Mouse (Mus musculus) lung, postnatal 0 days (tissue): ENCODE data around the gene Preb. TPM values are rescaled to one million over a fixed set of nuclear protein-coding genes. Genes with fewer than 3 reads are reported as not detected.

Experiments used
- ATAC-seq: fragments of 200-750 bp; cut with Nextera tagmentation; 2 replicates; pipeline ENCODE4 v1.8.0; 2017; ENCODE audit warnings: moderate library complexity
- DNase-seq: peaks from one replicate; pipeline ENCODE4 v3.0.0-alpha.2; 2016; ENCODE audit warnings: low spot score
- H3K27ac ChIP-seq: fragments of 300-500 bp; sonication (generic); 2 replicates; pipeline ENCODE4 v1.5.1; 2014; ENCODE audit warnings: antibody characterized with exemption, mild to moderate bottlenecking, low read length, mixed read lengths
- H3K27me3 ChIP-seq: fragments of 300-500 bp; sonication (generic); replicated peaks from 2 replicates; pipeline ENCODE4 v1.6.1; 2014; ENCODE audit warnings: low read length, mixed read lengths; ENCODE audit not compliant: insufficient read depth
- H3K36me3 ChIP-seq: fragments of 300-500 bp; sonication (generic); 2 replicates; pipeline ENCODE4 v1.6.1; 2014; ENCODE audit warnings: low read length, mixed read lengths; ENCODE audit not compliant: insufficient read depth
- H3K4me1 ChIP-seq: fragments of 300-500 bp; sonication (generic); 2 replicates; pipeline ENCODE4 v1.6.1; 2014; ENCODE audit warnings: antibody characterized with exemption, low read depth, low read length, mixed read lengths; ENCODE audit not compliant: insufficient read depth
- H3K4me2 ChIP-seq: fragments of 300-500 bp; sonication (generic); replicated peaks from 2 replicates; pipeline ENCODE4 v1.6.1; 2014; ENCODE audit warnings: low read depth, mild to moderate bottlenecking, low read length, moderate library complexity, mixed read lengths
- H3K4me3 ChIP-seq: fragments of 300-500 bp; sonication (generic); 2 replicates; pipeline ENCODE4 v1.5.1; 2014; ENCODE audit warnings: low read depth, low read length
- H3K9ac ChIP-seq: fragments of 300-500 bp; sonication (generic); replicated peaks from 2 replicates; pipeline ENCODE4 v1.6.1; 2014; ENCODE audit warnings: low read depth, mild to moderate bottlenecking
- H3K9me3 ChIP-seq: fragments of 300-500 bp; sonication (generic); 2 replicates; pipeline ENCODE4 v1.6.1; 2016; ENCODE audit warnings: low read length, mixed read lengths
- CTCF ChIP-seq: IDR thresholded peaks from 2 replicates; pipeline ENCODE4 v1.5.1; 2016; ENCODE audit warnings: antibody characterized with exemption, mild to moderate bottlenecking
- EP300 ChIP-seq: IDR thresholded peaks from 2 replicates; pipeline ENCODE4 v1.6.1; 2016; ENCODE audit warnings: antibody characterized with exemption, mild to moderate bottlenecking, control low read depth
- WGBS: fragments of 180-500 bp; shearing (Covaris S2); extraction: QIAGEN DNeasy Blood & Tissue Kit; methylation state at CpG from one replicate; pipeline ENCODE4 v1.1.7; 2014; 5-methylcytosine and 5-hydroxymethylcytosine counted together
- polyA plus RNA-seq: library from polyadenylated mRNA; unstranded; fragments of >200 nt; fragmentation: Nextera tagmentation; extraction: Ambion mirVana; gene quantifications from 2 replicates; pipeline ENCODE4 v1.2.1, GENCODE M21; 2015

Gene Preb
- polyA plus RNA-seq, 1 experiment from 2014 or later = 76.5 TPM

GRCm38 (mm10) chr5:30910481-30910880 is 49.7 kb downstream of the Preb start:
- TF ChIP-seq CTCF (no peak), EP300 (no peak)
- H3K36me3 ChIP-seq = no peaks in the 10 kb centered on the region
- no peak overlapping the region for H3K27ac ChIP-seq
- H3K4me2 ChIP-seq = no peak overlapping the region
- H3K4me1 ChIP-seq = peaks cover 16% of the 10 kb centered on the region
- H3K27me3 ChIP-seq = no peaks in the 10 kb centered on the region
- H3K9ac ChIP-seq = no peak overlapping the region
- no peaks in the 10 kb centered on the region for H3K9me3 ChIP-seq
- DNase-seq = no peak
- H3K4me3 ChIP-seq = no peak overlapping the region
- no peak for ATAC-seq

- H3K4me2 ChIP-seq = no peak overlapping the region
- no peaks in the 10 kb centered on the region for H3K9me3 ChIP-seq
- H3K27me3 ChIP-seq = no peaks in the 10 kb centered on the region
- H3K27ac ChIP-seq = peak overlapping the region; percentile 93; the same call in 1 of the 2 replicates
- no peak overlapping the region for H3K9ac ChIP-seq
- no peak for DNase-seq
- TF ChIP-seq EP300 = no peak
- no peak for TF ChIP-seq CTCF
- no peak for ATAC-seq
- H3K4me1 ChIP-seq = peaks cover 11% of the 10 kb centered on the region
- no peak overlapping the region for H3K4me3 ChIP-seq
- H3K36me3 ChIP-seq = 0 out of 2 replicates have a peak, but pooled peaks cover under 1% of the 10 kb centered on the region
- WGBS = 82% methylated on average over 7 of the region's 7 CpGs
These were observed 50.3 kb downstream of the Preb start for GRCm38 (mm10) chr5:30909863-30910262.

- Histone ChIP-seq H3K27ac (peak overlapping the region; percentile 93), H3K4me3 (no peak overlapping the region), H3K36me3 (peaks cover 7% of the 10 kb centered on the region; the same call in 1 of the 2 replicates), H3K4me1 (peaks cover 11% of the 10 kb centered on the region), H3K9me3 (no peaks in the 10 kb centered on the region), H3K9ac (no peak overlapping the region), H3K4me2 (no peak overlapping the region), H3K27me3 (no peaks in the 10 kb centered on the region)
- WGBS = 28% methylated on average over 7 of the region's 7 CpGs
- ATAC-seq (no peak), DNase-seq (peak; percentile 35)
- TF ChIP-seq EP300 = no peak
- no peak for TF ChIP-seq CTCF
These were observed 50.9 kb downstream of the Preb start for GRCm38 (mm10) chr5:30909300-30909659.

GRCm38 (mm10) chr5:30908426-30909299 is 51.5 kb downstream of the Preb start:
- peak; percentile 18 for ATAC-seq
- 37% methylated on average over 13 of the region's 13 CpGs for WGBS
- peaks cover 13% of the 10 kb centered on the region; the same call in 1 of the 2 replicates for H3K36me3 ChIP-seq
- H3K27me3 ChIP-seq = no peaks in the 10 kb centered on the region
- no peak overlapping the region for H3K9ac ChIP-seq
- no peak for TF ChIP-seq CTCF
- TF ChIP-seq EP300 = no peak
- peak overlapping the region; percentile 93 for H3K27ac ChIP-seq
- 0 out of 2 replicates have a peak overlapping the region, but pooled peaks have one; percentile 73 for H3K4me3 ChIP-seq
- peak; percentile 60 for DNase-seq
- peak overlapping the region; percentile 83 for H3K4me2 ChIP-seq
- no peaks in the 10 kb centered on the region for H3K9me3 ChIP-seq
- peaks cover 11% of the 10 kb centered on the region for H3K4me1 ChIP-seq

- peak within 1 kb of the TSS; percentile 73 for H3K4me3 ChIP-seq
- peaks cover 7% of the 10 kb centered on the region for H3K4me1 ChIP-seq
- H3K36me3 ChIP-seq = peaks cover 13% of the 10 kb centered on the region; the same call in 1 of the 2 replicates
- H3K4me2 ChIP-seq = peak within 1 kb of the TSS; percentile 83
- H3K27ac ChIP-seq = peak within 1 kb of the TSS; percentile 93
- DNase-seq (peak; percentile 98), ATAC-seq (peak; percentile 97)
- 0% methylated on average over 43 of the region's 58 CpGs for WGBS
- peak within 1 kb of the TSS; percentile 68 for H3K9ac ChIP-seq
- TF ChIP-seq CTCF (no peak), EP300 (no peak)
- H3K9me3 ChIP-seq = no peaks in the 10 kb centered on the region
- no peaks in the 10 kb centered on the region for H3K27me3 ChIP-seq
These were observed 52.6 kb downstream of the Preb start, which contains the start of gene Ost4 for GRCm38 (mm10) chr5:30907413-30908059. TSS of gene Ost4 (minus strand) at chr5:30907788.

- no peak for ATAC-seq
- H3K4me2 ChIP-seq = no peak overlapping the region
- no peak for TF ChIP-seq EP300
- H3K4me3 ChIP-seq = no peak overlapping the region
- 89% methylated on average over 5 of the region's 5 CpGs for WGBS
- no peak for DNase-seq
- no peaks in the 10 kb centered on the region for H3K27me3 ChIP-seq
- H3K27ac ChIP-seq = no peak overlapping the region
- H3K4me1 ChIP-seq = no peaks in the 10 kb centered on the region
- H3K9ac ChIP-seq = no peak overlapping the region
- H3K36me3 ChIP-seq = peaks cover 13% of the 10 kb centered on the region; the same call in 1 of the 2 replicates
- H3K9me3 ChIP-seq = no peaks in the 10 kb centered on the region
These were observed 58.3 kb downstream of the Preb start for GRCm38 (mm10) chr5:30901860-30902259.

Other genes with a start within 250 kb of the Preb start
- gene Dpysl5, start 248.8 kb downstream of the Preb start, polyA plus RNA-seq = 1.4 and 1.6 TPM in 2 replicates
- 23.2 and 27.2 TPM in 2 replicates for gene Mapre3, start 145.7 kb downstream of the Preb start, polyA plus RNA-seq
- gene Tmem214, start 92.3 kb downstream of the Preb start, polyA plus RNA-seq = 58.2 and 63.8 TPM in 2 replicates
- gene Agbl5, start 71.7 kb downstream of the Preb start, polyA plus RNA-seq = 9.9 and 10.2 TPM in 2 replicates
- 340 and 365 TPM in 2 replicates for gene Ost4, start 52.6 kb downstream of the Preb start, polyA plus RNA-seq
- 121 and 135 TPM in 2 replicates for gene Emilin1, start 47.0 kb downstream of the Preb start, polyA plus RNA-seq
- gene Khk, start 38.9 kb downstream of the Preb start, polyA plus RNA-seq = 43.6 and 48.7 TPM in 2 replicates
- 1.8 and 2.3 TPM in 2 replicates for gene Cgref1, start 14.8 kb downstream of the Preb start, polyA plus RNA-seq
- 0.44 and 0.49 TPM in 2 replicates for gene Tcf23, start 8.3 kb upstream of the Preb start, polyA plus RNA-seq
- 260 and 289 TPM in 2 replicates for gene Atraid, start 88.0 kb upstream of the Preb start, polyA plus RNA-seq
- 3.4 and 3.6 TPM in 2 replicates for gene Slc5a6, start 88.6 kb upstream of the Preb start, polyA plus RNA-seq
- gene Cad, start 94.4 kb upstream of the Preb start, polyA plus RNA-seq = 4.1 and 4.2 TPM in 2 replicates
- not detected in 2 replicates for gene Dnajc5g, start 145.9 kb upstream of the Preb start, polyA plus RNA-seq
- not detected in 2 replicates for gene Slc30a3, start 147.9 kb upstream of the Preb start, polyA plus RNA-seq
- gene Trim54, start 156.4 kb upstream of the Preb start, polyA plus RNA-seq = 0.49 and 0.55 TPM in 2 replicates
- gene Ucn, start 178.5 kb upstream of the Preb start, polyA plus RNA-seq = not detected in 2 replicates
- gene Mpv17, start 193.9 kb upstream of the Preb start, polyA plus RNA-seq = 38.2 and 53.6 TPM in 2 replicates
- 0.73 TPM in 1 of 2 replicates, not detected in the other for gene Gm29609, start 219.6 kb upstream of the Preb start, polyA plus RNA-seq
- 24.2 and 26.2 TPM in 2 replicates for gene Gtf3c2, start 219.8 kb upstream of the Preb start, polyA plus RNA-seq
- gene Snx17, start 232.9 kb upstream of the Preb start, polyA plus RNA-seq = 103 and 106 TPM in 2 replicates
- gene Eif2b4, start 233.1 kb upstream of the Preb start, polyA plus RNA-seq = 44.4 and 45.0 TPM in 2 replicates
- gene Zfp513, start 241.9 kb upstream of the Preb start, polyA plus RNA-seq = 6.6 and 7.4 TPM in 2 replicates